Mouse (Mus musculus) brain, embryonic 14.5 days (tissue): ENCODE results near the gene D130043K22Rik.

Experiments used
- CTCF ChIP-seq: fragments of 200-500 bp; IDR thresholded peaks from 2 replicates; pipeline ENCODE4 v1.5.1; 2012; ENCODE audit warnings: inconsistent platforms, mild to moderate bottlenecking, moderate library complexity, borderline replicate concordance; ENCODE audit not compliant: insufficient read depth, insufficient read length; ENCODE audit errors: extremely low read depth
- POLR2A ChIP-seq: fragments of 200-500 bp; IDR thresholded peaks from 2 replicates; pipeline ENCODE4 v1.6.1; 2012; ENCODE audit warnings: mild to moderate bottlenecking, inconsistent platforms, borderline replicate concordance; ENCODE audit not compliant: poor library complexity, insufficient read depth, insufficient read length, severe bottlenecking; ENCODE audit errors: extremely low read depth

GRCm38 (mm10) chr13:24921281-24921680, 76.3 kb downstream of the D130043K22Rik start:
- TF ChIP-seq CTCF, result no peak
- TF ChIP-seq POLR2A, result no peak
